Mouse (Mus musculus) hindbrain, embryonic 13.5 days (tissue): ENCODE measurements around the gene Gxylt2. TPM values are rescaled to one million over a fixed set of nuclear protein-coding genes. Genes with fewer than 3 reads are reported as not detected.

Experiments
- ATAC-seq: fragments of 200-750 bp; cut with Nextera tagmentation; 2 replicates; pipeline ENCODE4 v1.8.0; 2017; ENCODE audit warnings: moderate TSS enrichment; ENCODE audit not compliant: low FRiP score
- H3K27ac ChIP-seq: fragments of 300-500 bp; sonication (generic); 2 replicates; pipeline ENCODE4 v1.5.1; 2015; ENCODE audit warnings: inconsistent platforms, mild to moderate bottlenecking, moderate library complexity
- H3K27me3 ChIP-seq: fragments of 300-500 bp; sonication (generic); 2 replicates; pipeline ENCODE4 v1.6.1; 2015; ENCODE audit warnings: mild to moderate bottlenecking, inconsistent platforms
- H3K36me3 ChIP-seq: fragments of 300-500 bp; sonication (generic); 2 replicates; pipeline ENCODE4 v1.6.1; 2015; ENCODE audit warnings: mild to moderate bottlenecking, inconsistent platforms
- H3K4me1 ChIP-seq: fragments of 300-500 bp; sonication (generic); replicated peaks from 2 replicates; pipeline ENCODE4 v1.6.1; 2015; ENCODE audit warnings: inconsistent platforms
- H3K4me2 ChIP-seq: fragments of 300-500 bp; sonication (generic); 2 replicates; pipeline ENCODE4 v1.6.1; 2015; ENCODE audit warnings: inconsistent platforms, mild to moderate bottlenecking, moderate library complexity
- H3K4me3 ChIP-seq: fragments of 300-500 bp; sonication (generic); 2 replicates; pipeline ENCODE4 v1.5.1; 2015; ENCODE audit warnings: mild to moderate bottlenecking, inconsistent platforms
- H3K9ac ChIP-seq: fragments of 300-500 bp; sonication (generic); 2 replicates; pipeline ENCODE4 v1.6.1; 2015; ENCODE audit warnings: mild to moderate bottlenecking, inconsistent platforms
- H3K9me3 ChIP-seq: fragments of 300-500 bp; sonication (generic); 2 replicates; pipeline ENCODE4 v1.6.1; 2016; ENCODE audit warnings: inconsistent platforms
- WGBS: fragments of 180-500 bp; shearing (Covaris S2); methylation state at CpG from one replicate; pipeline ENCODE4 v1.1.7; 2015; 5-methylcytosine and 5-hydroxymethylcytosine counted together
- polyA plus RNA-seq: library from polyadenylated mRNA; unstranded; fragments of >200 nt; fragmentation: Nextera tagmentation; extraction: Ambion mirVana; gene quantifications from 2 replicates; pipeline ENCODE4 v1.2.1, GENCODE M21; 2015

Gene Gxylt2
- polyA plus RNA-seq, 1 experiment from 2014 or later: 2.2 TPM

- Histone ChIP-seq H3K36me3 (no peaks in the 10 kb centered on the region), H3K4me3 (no peak overlapping the region), H3K27ac (no peak overlapping the region), H3K9me3 (no peaks in the 10 kb centered on the region), H3K9ac (no peak overlapping the region), H3K4me2 (no peak overlapping the region), H3K27me3 (peaks cover 22% of the 10 kb centered on the region), H3K4me1 (peaks cover 8% of the 10 kb centered on the region)
- WGBS: 88% methylated on average over 5 of the region's 5 CpGs
- no peak for ATAC-seq
These were observed 4.5 kb upstream of the Gxylt2 start for GRCm38 (mm10) chr6:100699986-100700385.

GRCm38 (mm10) chr6:100700774-100701173 lies 3.8 kb upstream of the Gxylt2 start:
- peaks cover 14% of the 10 kb centered on the region for H3K4me1 ChIP-seq
- H3K36me3 ChIP-seq: no peaks in the 10 kb centered on the region
- no peak overlapping the region for H3K9ac ChIP-seq
- no peak overlapping the region for H3K4me2 ChIP-seq
- H3K27me3 ChIP-seq: peaks cover 29% of the 10 kb centered on the region
- H3K27ac ChIP-seq: no peak overlapping the region
- no peak overlapping the region for H3K4me3 ChIP-seq
- H3K9me3 ChIP-seq: no peaks in the 10 kb centered on the region
- no peak for ATAC-seq
- 69% methylated on average over 5 of the region's 5 CpGs for WGBS

GRCm38 (mm10) chr6:100704197-100704573 lies 349 bp upstream of the Gxylt2 start:
- Histone ChIP-seq H3K36me3 (no peaks in the 10 kb centered on the region), H3K27me3 (peaks cover 42% of the 10 kb centered on the region), H3K4me2 (peak overlapping the region; percentile 94), H3K4me3 (peak overlapping the region; percentile 78), H3K4me1 (peaks cover 16% of the 10 kb centered on the region), H3K9me3 (no peaks in the 10 kb centered on the region), H3K27ac (no peak overlapping the region), H3K9ac (peak overlapping the region; percentile 79)
- 36% methylated on average over 8 of the region's 8 CpGs for WGBS
- ATAC-seq: peak; percentile 22

GRCm38 (mm10) chr6:100705366-100705811 lies 855 bp downstream of the Gxylt2 start:
- no peak for ATAC-seq
- peak overlapping the region; percentile 79; the same call in 1 of the 2 replicates for H3K9ac ChIP-seq
- peaks cover 42% of the 10 kb centered on the region for H3K27me3 ChIP-seq
- no peaks in the 10 kb centered on the region for H3K36me3 ChIP-seq
- peak overlapping the region; percentile 94 for H3K4me2 ChIP-seq
- H3K9me3 ChIP-seq: no peaks in the 10 kb centered on the region
- peaks cover 21% of the 10 kb centered on the region for H3K4me1 ChIP-seq
- peak overlapping the region; percentile 78 for H3K4me3 ChIP-seq
- H3K27ac ChIP-seq: no peak overlapping the region
- WGBS: 3% methylated on average over 15 of the region's 15 CpGs

GRCm38 (mm10) chr6:100706861-100707260 lies 2.3 kb downstream of the Gxylt2 start:
- ATAC-seq: no peak
- no peaks in the 10 kb centered on the region for H3K9me3 ChIP-seq
- 71% methylated on average over 6 of the region's 6 CpGs for WGBS

GRCm38 (mm10) chr6:100707557-100707956 lies 3.0 kb downstream of the Gxylt2 start:
- no peaks in the 10 kb centered on the region for H3K36me3 ChIP-seq
- ATAC-seq: no peak
- WGBS: 63% methylated on average over 7 of the region's 7 CpGs

More at GRCm38 (mm10) chr6:100706861-100707260, 2.3 kb downstream of the Gxylt2 start:
- peaks cover 21% of the 10 kb centered on the region for H3K4me1 ChIP-seq
- H3K27ac ChIP-seq: no peak overlapping the region
- peaks cover 42% of the 10 kb centered on the region for H3K27me3 ChIP-seq
- no peak overlapping the region for H3K4me2 ChIP-seq
- no peak overlapping the region for H3K9ac ChIP-seq
- no peaks in the 10 kb centered on the region for H3K36me3 ChIP-seq
- no peak overlapping the region for H3K4me3 ChIP-seq

GRCm38 (mm10) chr6:100708248-100708647 lies 3.7 kb downstream of the Gxylt2 start:
- Histone ChIP-seq H3K4me3 (no peak overlapping the region), H3K4me1 (peaks cover 21% of the 10 kb centered on the region), H3K27me3 (peaks cover 35% of the 10 kb centered on the region), H3K4me2 (no peak overlapping the region), H3K9me3 (no peaks in the 10 kb centered on the region), H3K9ac (no peak overlapping the region), H3K36me3 (no peaks in the 10 kb centered on the region), H3K27ac (no peak overlapping the region)
- ATAC-seq: no peak
- 82% methylated on average over 1 of the region's 1 CpGs for WGBS

More at GRCm38 (mm10) chr6:100707557-100707956, 3.0 kb downstream of the Gxylt2 start:
- Histone ChIP-seq H3K27ac (no peak overlapping the region), H3K4me1 (peaks cover 21% of the 10 kb centered on the region), H3K4me3 (no peak overlapping the region), H3K4me2 (no peak overlapping the region), H3K27me3 (peaks cover 42% of the 10 kb centered on the region), H3K9ac (no peak overlapping the region), H3K9me3 (no peaks in the 10 kb centered on the region)

- H3K36me3 ChIP-seq: no peaks in the 10 kb centered on the region
- no peak for ATAC-seq
- no peak overlapping the region for H3K4me2 ChIP-seq
- H3K4me3 ChIP-seq: no peak overlapping the region
- WGBS: 83% methylated on average over 9 of the region's 9 CpGs
- no peaks in the 10 kb centered on the region for H3K9me3 ChIP-seq
- no peak overlapping the region for H3K9ac ChIP-seq
- peaks cover 27% of the 10 kb centered on the region for H3K27me3 ChIP-seq
- H3K27ac ChIP-seq: no peak overlapping the region
- H3K4me1 ChIP-seq: peaks cover 20% of the 10 kb centered on the region
These were observed 4.5 kb downstream of the Gxylt2 start for GRCm38 (mm10) chr6:100708996-100709395.

GRCm38 (mm10) chr6:100709483-100709882 lies 4.9 kb downstream of the Gxylt2 start:
- Histone ChIP-seq H3K27me3 (peaks cover 23% of the 10 kb centered on the region), H3K4me1 (peaks cover 16% of the 10 kb centered on the region), H3K27ac (no peak overlapping the region), H3K9me3 (no peaks in the 10 kb centered on the region), H3K4me3 (no peak overlapping the region), H3K9ac (no peak overlapping the region), H3K36me3 (no peaks in the 10 kb centered on the region), H3K4me2 (peak overlapping the region; percentile 3; the same call in 1 of the 2 replicates)
- peak; percentile 36; the same call in 1 of the 2 replicates for ATAC-seq
- WGBS: 17% methylated on average over 7 of the region's 7 CpGs

GRCm38 (mm10) chr6:100710170-100710569 lies 5.6 kb downstream of the Gxylt2 start:
- 36% methylated on average over 4 of the region's 4 CpGs for WGBS
- Histone ChIP-seq H3K27ac (no peak overlapping the region), H3K27me3 (peaks cover 19% of the 10 kb centered on the region), H3K9ac (no peak overlapping the region), H3K9me3 (no peaks in the 10 kb centered on the region), H3K36me3 (no peaks in the 10 kb centered on the region), H3K4me3 (no peak overlapping the region), H3K4me1 (peaks cover 11% of the 10 kb centered on the region), H3K4me2 (no peak overlapping the region)
- no peak for ATAC-seq

GRCm38 (mm10) chr6:100710866-100711265 lies 6.3 kb downstream of the Gxylt2 start:
- Histone ChIP-seq H3K27me3 (peaks cover 12% of the 10 kb centered on the region; the same call in 1 of the 2 replicates), H3K9ac (no peak overlapping the region), H3K4me3 (no peak overlapping the region), H3K27ac (no peak overlapping the region), H3K4me2 (no peak overlapping the region), H3K9me3 (no peaks in the 10 kb centered on the region), H3K4me1 (peaks cover 6% of the 10 kb centered on the region; the same call in 1 of the 2 replicates), H3K36me3 (no peaks in the 10 kb centered on the region)
- 76% methylated on average over 5 of the region's 5 CpGs for WGBS
- no peak for ATAC-seq

- Histone ChIP-seq H3K4me3 (no peak overlapping the region), H3K27ac (no peak overlapping the region), H3K27me3 (no peaks in the 10 kb centered on the region), H3K4me1 (no peaks in the 10 kb centered on the region), H3K36me3 (no peaks in the 10 kb centered on the region), H3K9ac (no peak overlapping the region), H3K9me3 (no peaks in the 10 kb centered on the region), H3K4me2 (no peak overlapping the region)
- WGBS: 88% methylated on average over 8 of the region's 8 CpGs
- no peak for ATAC-seq
These were observed 10.8 kb downstream of the Gxylt2 start for GRCm38 (mm10) chr6:100715296-100715828.

- ATAC-seq: no peak
- Histone ChIP-seq H3K36me3 (no peaks in the 10 kb centered on the region), H3K4me1 (peaks cover 7% of the 10 kb centered on the region), H3K4me2 (no peak overlapping the region), H3K9me3 (no peaks in the 10 kb centered on the region), H3K27ac (no peak overlapping the region), H3K27me3 (no peaks in the 10 kb centered on the region), H3K9ac (no peak overlapping the region), H3K4me3 (no peak overlapping the region)
- WGBS: 76% methylated on average over 7 of the region's 7 CpGs
These were observed 11.6 kb downstream of the Gxylt2 start for GRCm38 (mm10) chr6:100716152-100716551.
